Mouse (Mus musculus) stomach, postnatal 0 days (tissue): ENCODE results near the gene Krt16.

Source experiments
- CTCF ChIP-seq: IDR thresholded peaks from 2 replicates; pipeline ENCODE4 v1.5.1; 2016; ENCODE audit warnings: antibody characterized with exemption, low read depth, mild to moderate bottlenecking, moderate library complexity
- EP300 ChIP-seq: optimal IDR thresholded peaks from 2 replicates; pipeline ENCODE3; 2016; ENCODE audit warnings: antibody characterized with exemption

GRCm38 (mm10) chr11:100292884-100293283 lies 44.2 kb upstream of the Krt16 start:
- TF ChIP-seq EP300 = no peak
- TF ChIP-seq CTCF = no peak
